Mouse (Mus musculus) heart, adult 2 months (tissue): ENCODE results near the gene Aloxe3.

ENCODE experiments used
- CTCF ChIP-seq: fragments of 200-600 bp; IDR thresholded peaks from 2 replicates; pipeline ENCODE4 v1.8.1; 2022; ENCODE audit warnings: antibody characterized with exemption, mild to moderate bottlenecking, moderate library complexity
- POLR2A ChIP-seq: fragments of 200-500 bp; IDR thresholded peaks from 2 replicates; pipeline ENCODE4 v1.6.1; 2011; ENCODE audit warnings: mild to moderate bottlenecking, low read depth, low read length, control low read depth; ENCODE audit not compliant: insufficient read depth

DNA sequence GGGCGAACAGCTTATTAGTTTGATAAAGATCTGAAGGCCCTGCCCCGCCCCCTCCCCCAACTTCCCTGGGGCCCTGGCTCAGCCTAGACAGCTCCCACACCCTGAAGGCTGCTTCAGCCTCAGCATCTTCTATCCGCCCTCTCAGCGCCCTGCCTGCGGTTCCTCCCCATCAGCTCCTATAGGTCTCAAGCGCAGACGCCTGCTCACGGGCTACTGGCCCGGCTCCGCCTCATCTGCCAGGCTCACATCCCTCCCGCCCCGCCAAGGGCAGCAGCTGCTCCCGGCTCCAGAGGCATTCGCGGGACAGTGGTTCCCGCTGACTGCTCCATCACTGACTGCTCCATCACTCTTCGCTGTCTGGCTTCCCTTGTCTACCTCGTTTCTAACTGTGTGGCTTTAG, 31.1 kb downstream of the Aloxe3 start, which contains the start of gene Alox12b:
- TF ChIP-seq CTCF (no peak), POLR2A (no peak)
